Mouse (Mus musculus) testis, adult 2 months (tissue): ENCODE measurements around the gene D6Ertd527e. TPM values are rescaled to one million over a fixed set of nuclear protein-coding genes. Genes with fewer than 3 reads are reported as not detected.

Experiments used
- H3K27ac ChIP-seq: fragments of 200-500 bp; 2 replicates; pipeline ENCODE4 v1.5.1; 2012; ENCODE audit warnings: low read depth, low read length; ENCODE audit not compliant: control insufficient read depth, insufficient read depth
- H3K27me3 ChIP-seq: fragments of 200-500 bp; 2 replicates; pipeline ENCODE4 v1.6.1; 2012; ENCODE audit warnings: mild to moderate bottlenecking, low read length, moderate library complexity; ENCODE audit not compliant: control insufficient read depth, insufficient read depth
- H3K36me3 ChIP-seq: fragments of 200-500 bp; 2 replicates; pipeline ENCODE4 v1.6.1; 2012; ENCODE audit warnings: mild to moderate bottlenecking, low read length; ENCODE audit not compliant: control insufficient read depth, insufficient read depth
- H3K4me1 ChIP-seq: fragments of 200-500 bp; 2 replicates; pipeline ENCODE4 v1.6.1; 2012; ENCODE audit warnings: low read length; ENCODE audit not compliant: control insufficient read depth, insufficient read depth
- H3K4me3 ChIP-seq: fragments of 200-500 bp; 2 replicates; pipeline ENCODE4 v1.5.1; 2012; ENCODE audit warnings: low read depth, mild to moderate bottlenecking, low read length, moderate library complexity, mixed read lengths; ENCODE audit not compliant: control insufficient read depth
- CTCF ChIP-seq: fragments of 200-500 bp; IDR thresholded peaks from 2 replicates; pipeline ENCODE4 v1.5.1; 2012; ENCODE audit warnings: low read depth, mild to moderate bottlenecking, inconsistent platforms, low read length, moderate library complexity; ENCODE audit not compliant: control insufficient read depth, insufficient read depth, insufficient replicate concordance
- POLR2A ChIP-seq: fragments of 200-500 bp; IDR thresholded peaks from 2 replicates; pipeline ENCODE4 v1.6.1; 2012; ENCODE audit warnings: low read depth, mild to moderate bottlenecking, inconsistent platforms, low read length, moderate library complexity; ENCODE audit not compliant: control insufficient read depth
- polyA plus RNA-seq: library from polyadenylated mRNA; depleted of rRNA; stranded (reverse); fragments of >200 nt; gene quantifications from 2 replicates; pipeline ENCODE4 v1.2.3, GENCODE M21; 2012; rRNA removed

The D6Ertd527e gene
- 3.9 and 5.0 TPM in 2 replicates for polyA plus RNA-seq

- Histone ChIP-seq H3K36me3 (no peaks in the 10 kb centered on the region), H3K27me3 (no peaks in the 10 kb centered on the region), H3K27ac (no peak within 1 kb of the TSS), H3K4me1 (no peaks in the 10 kb centered on the region), H3K4me3 (no peak within 1 kb of the TSS)
- no peak for TF ChIP-seq POLR2A
- no peak for TF ChIP-seq CTCF
Observed at GRCm38 (mm10) chr6:87104123-87104796, at the start of gene D6Ertd527e. Gene D6Ertd527e (plus strand): TSS chr6:87104746.

GRCm38 (mm10) chr6:87059754-87060153 is 44.8 kb upstream of the D6Ertd527e start:
- H3K27me3 ChIP-seq = no peaks in the 10 kb centered on the region
- TF ChIP-seq POLR2A (no peak), CTCF (no peak)
- peaks cover 6% of the 10 kb centered on the region for H3K36me3 ChIP-seq
- H3K27ac ChIP-seq = no peak overlapping the region
- H3K4me1 ChIP-seq = no peaks in the 10 kb centered on the region
- H3K4me3 ChIP-seq = no peak overlapping the region

DNA sequence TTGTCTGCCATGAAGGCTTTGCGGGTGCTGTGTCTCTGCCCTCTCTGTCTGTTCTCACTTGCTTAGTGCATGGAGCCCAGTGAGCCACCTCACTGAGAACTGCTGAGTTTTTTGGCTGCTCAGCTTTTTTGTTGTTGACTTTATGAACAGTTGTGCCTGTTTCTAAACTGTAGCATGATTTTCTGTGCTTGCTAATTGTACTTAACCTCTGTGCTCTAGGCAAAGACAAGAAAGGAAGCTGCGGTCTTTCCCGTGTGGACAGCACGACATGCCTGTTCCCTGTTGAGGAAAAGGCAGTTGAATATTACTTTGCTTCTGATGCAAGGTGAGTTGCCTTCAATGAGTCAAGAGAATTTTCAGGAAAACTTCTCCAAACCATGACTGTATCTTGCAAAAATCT is 41.0 kb upstream of the D6Ertd527e start:
- Histone ChIP-seq H3K36me3 (peaks cover 5% of the 10 kb centered on the region), H3K27me3 (no peaks in the 10 kb centered on the region), H3K4me3 (no peak overlapping the region), H3K4me1 (no peaks in the 10 kb centered on the region), H3K27ac (no peak overlapping the region)
- TF ChIP-seq POLR2A (no peak), CTCF (no peak)

- Histone ChIP-seq H3K27me3 (no peaks in the 10 kb centered on the region), H3K36me3 (peaks cover 5% of the 10 kb centered on the region), H3K4me3 (no peak overlapping the region), H3K27ac (no peak overlapping the region), H3K4me1 (no peaks in the 10 kb centered on the region)
- no peak for TF ChIP-seq POLR2A
- no peak for TF ChIP-seq CTCF
Observed at GRCm38 (mm10) chr6:87068209-87068608, 36.3 kb upstream of the D6Ertd527e start.

GRCm38 (mm10) chr6:87069195-87069900 is 35.2 kb upstream of the D6Ertd527e start:
- no peak overlapping the region for H3K4me3 ChIP-seq
- TF ChIP-seq POLR2A (no peak), CTCF (no peak)
- no peaks in the 10 kb centered on the region for H3K27me3 ChIP-seq
- no peaks in the 10 kb centered on the region for H3K4me1 ChIP-seq
- peaks cover 4% of the 10 kb centered on the region for H3K36me3 ChIP-seq
- H3K27ac ChIP-seq = no peak overlapping the region

- no peak for TF ChIP-seq CTCF
- H3K4me1 ChIP-seq = no peaks in the 10 kb centered on the region
Observed at GRCm38 (mm10) chr6:87070641-87071040, 33.9 kb upstream of the D6Ertd527e start.

GRCm38 (mm10) chr6:87072759-87073158 is 31.8 kb upstream of the D6Ertd527e start:
- no peaks in the 10 kb centered on the region for H3K4me1 ChIP-seq
- no peaks in the 10 kb centered on the region for H3K27me3 ChIP-seq
- TF ChIP-seq POLR2A (no peak), CTCF (no peak)
- H3K4me3 ChIP-seq = no peak overlapping the region
- no peak overlapping the region for H3K27ac ChIP-seq
- H3K36me3 ChIP-seq = peaks cover 3% of the 10 kb centered on the region

More at GRCm38 (mm10) chr6:87070641-87071040, 33.9 kb upstream of the D6Ertd527e start:
- no peak overlapping the region for H3K4me3 ChIP-seq
- no peaks in the 10 kb centered on the region for H3K27me3 ChIP-seq
- H3K27ac ChIP-seq = no peak overlapping the region
- H3K36me3 ChIP-seq = peaks cover 4% of the 10 kb centered on the region

DNA sequence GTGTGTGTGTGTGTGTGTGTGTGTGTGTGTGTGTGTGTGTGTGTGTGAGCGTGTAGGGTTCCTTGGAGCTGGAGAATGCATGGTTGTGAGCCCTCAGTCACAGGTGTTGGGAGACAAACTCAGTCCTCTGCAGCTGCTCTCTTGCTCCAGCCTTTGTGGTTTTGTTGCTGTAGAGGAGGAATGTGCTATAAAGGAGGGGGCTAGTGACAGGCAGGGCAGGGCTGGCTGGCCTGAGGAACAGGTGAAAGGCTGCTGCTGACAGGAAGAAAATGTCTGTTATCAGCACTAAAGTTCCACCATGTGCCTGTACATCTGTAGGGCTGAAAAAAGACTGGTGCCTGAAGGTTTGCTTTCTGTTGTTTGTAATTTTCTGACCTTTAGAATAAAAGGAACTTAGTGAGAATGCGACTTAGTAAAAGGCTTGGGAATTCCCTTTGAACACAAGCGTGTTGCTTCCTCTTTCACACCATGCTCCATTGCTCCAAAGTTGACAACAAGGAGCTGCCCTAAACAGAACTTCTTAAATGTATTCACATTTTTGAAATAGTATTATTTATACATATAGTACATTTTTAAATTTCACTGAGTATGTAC is 29.4 kb upstream of the D6Ertd527e start:
- Histone ChIP-seq H3K4me3 (no peak overlapping the region), H3K27ac (no peak overlapping the region), H3K4me1 (no peaks in the 10 kb centered on the region), H3K36me3 (peaks cover 1% of the 10 kb centered on the region), H3K27me3 (no peaks in the 10 kb centered on the region)
- TF ChIP-seq CTCF (no peak), POLR2A (no peak)
